Mouse (Mus musculus) left cerebral cortex, adult 11 months (tissue): ENCODE measurements at regions not wholly inside any gene's neighbourhood (a gene's known extent, or its start where the extent isn't known, plus 50 kb on each side); places are given as distances from the start of the nearest gene placed in this dataset.

ENCODE experiments used
- DNase-seq: peaks from one replicate; pipeline ENCODE4 v3.0.0; 2022; ENCODE audit warnings: low spot score

- DNase-seq, result no peak
These were observed 109.6 kb upstream of the Habp2 start for GRCm38 (mm10) chr19:56177231-56177745.

GRCm38 (mm10) chr19:56185756-56186155 is 101.2 kb upstream of the Habp2 start:
- DNase-seq, result no peak

- no peak for DNase-seq
These were observed 97.8 kb upstream of the Habp2 start for GRCm38 (mm10) chr19:56189185-56189584.

GRCm38 (mm10) chr19:56190222-56190621 is 96.7 kb upstream of the Habp2 start:
- no peak for DNase-seq

- no peak for DNase-seq
These were observed 88.3 kb upstream of the Habp2 start for GRCm38 (mm10) chr19:56198474-56199236.

- DNase-seq, result no peak
These were observed 87.4 kb upstream of the Habp2 start for GRCm38 (mm10) chr19:56199401-56200150.

GRCm38 (mm10) chr19:56201007-56201682 is 85.8 kb upstream of the Habp2 start:
- DNase-seq, result no peak

- DNase-seq, result no peak
These were observed 85.0 kb upstream of the Habp2 start for GRCm38 (mm10) chr19:56201738-56202480.

GRCm38 (mm10) chr19:56202481-56203130 is 84.3 kb upstream of the Habp2 start:
- DNase-seq, result no peak

GRCm38 (mm10) chr19:56218536-56218935 is 68.4 kb upstream of the Habp2 start:
- no peak for DNase-seq

- no peak for DNase-seq
These were observed 66.1 kb upstream of the Habp2 start for GRCm38 (mm10) chr19:56220724-56221407.

GRCm38 (mm10) chr19:56222496-56222895 is 64.4 kb upstream of the Habp2 start:
- DNase-seq, result no peak

- no peak for DNase-seq
These were observed 61.9 kb upstream of the Habp2 start for GRCm38 (mm10) chr19:56225039-56225438.

- no peak for DNase-seq
These were observed 61.4 kb upstream of the Habp2 start for GRCm38 (mm10) chr19:56225518-56225917.

GRCm38 (mm10) chr19:56228586-56228985 is 58.4 kb upstream of the Habp2 start:
- no peak for DNase-seq

GRCm38 (mm10) chr19:56231430-56231829 is 55.5 kb upstream of the Habp2 start:
- no peak for DNase-seq

GRCm38 (mm10) chr19:56231849-56232248 is 55.1 kb upstream of the Habp2 start:
- DNase-seq, result no peak

- DNase-seq, result no peak
These were observed 54.7 kb upstream of the Habp2 start for GRCm38 (mm10) chr19:56232269-56232668.

- DNase-seq, result no peak
These were observed 54.0 kb upstream of the Habp2 start for GRCm38 (mm10) chr19:56232950-56233349.

- DNase-seq, result no peak
These were observed 51.9 kb upstream of the Habp2 start for GRCm38 (mm10) chr19:56235040-56235439.
